Mouse (Mus musculus): ENCODE data around the gene Mrpl51.

Gene Mrpl51

DNA sequence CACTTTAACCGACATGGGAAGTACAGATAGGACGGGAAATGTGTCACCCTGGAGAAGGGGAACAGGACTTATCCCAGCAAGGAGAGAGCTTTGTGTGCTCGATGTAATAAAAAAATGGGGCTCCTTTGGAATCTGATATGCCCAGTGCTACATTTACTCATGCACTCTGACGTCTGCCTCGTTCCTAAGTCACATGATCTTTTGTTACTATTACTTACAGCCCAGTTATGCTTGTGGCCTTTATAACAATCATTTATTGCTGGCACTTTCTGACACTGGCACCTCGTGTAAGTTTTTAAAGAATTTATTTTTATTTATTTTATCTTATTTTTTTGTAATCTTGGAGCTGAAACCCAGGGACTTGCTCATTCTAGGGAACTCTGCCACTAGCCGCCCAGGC lies 1.8 kb downstream of the Mrpl51 start:
- WGBS = 63% methylated on average over 7 of the region's 7 CpGs

DNA sequence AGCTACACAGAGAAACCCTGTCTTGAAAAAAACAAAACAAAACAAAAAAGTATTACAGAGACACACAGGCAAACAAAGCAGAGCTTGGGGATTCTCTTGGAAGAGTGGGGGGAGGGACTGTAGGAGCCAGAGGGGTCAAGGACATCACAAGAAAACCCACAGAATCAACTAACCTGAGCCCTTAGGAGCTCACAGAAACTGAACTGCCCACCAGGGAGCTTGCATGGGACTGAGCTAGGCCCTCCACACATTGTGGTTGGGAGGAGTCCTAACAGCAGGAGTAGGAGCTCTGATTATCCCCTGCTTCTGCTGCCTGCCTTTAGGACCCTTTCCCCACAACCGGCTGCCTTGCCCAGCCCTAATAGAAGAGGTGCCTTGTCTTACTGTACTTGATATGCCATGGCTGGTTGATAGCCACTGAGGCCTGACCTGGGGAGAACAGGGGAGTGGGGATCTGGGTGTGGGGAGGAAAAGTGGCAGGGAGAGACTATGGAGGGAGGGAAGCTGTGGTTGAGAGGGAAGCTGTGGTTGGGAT lies 4.0 kb downstream of the Mrpl51 start:
- 37% methylated on average over 1 of the region's 1 CpGs for WGBS

DNA sequence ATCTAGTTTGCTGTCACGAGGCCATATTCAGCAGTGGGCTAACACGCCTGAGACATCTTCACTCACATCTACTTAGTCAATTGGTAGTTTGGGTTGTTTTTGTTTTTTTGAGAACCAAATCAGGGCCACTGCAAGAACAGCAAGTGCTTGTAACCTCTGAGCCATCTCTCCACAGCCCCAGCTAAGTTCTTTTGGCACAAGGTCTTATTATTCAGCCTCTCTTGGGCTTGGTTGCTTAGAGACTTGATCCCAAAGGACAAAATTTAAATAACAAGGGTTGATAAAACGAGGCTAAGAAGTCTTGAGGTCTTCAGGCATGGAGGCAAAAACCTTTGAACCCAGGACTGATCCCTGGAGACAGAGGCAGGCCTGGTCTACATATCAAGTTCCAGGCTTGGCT lies 4.7 kb downstream of the Mrpl51 start:
- 63% methylated on average over 3 of the region's 3 CpGs for WGBS

GRCm38 (mm10) chr6:125197166-125197565 lies 5.6 kb downstream of the Mrpl51 start:
- WGBS = 57% methylated on average over 5 of the region's 5 CpGs

DNA sequence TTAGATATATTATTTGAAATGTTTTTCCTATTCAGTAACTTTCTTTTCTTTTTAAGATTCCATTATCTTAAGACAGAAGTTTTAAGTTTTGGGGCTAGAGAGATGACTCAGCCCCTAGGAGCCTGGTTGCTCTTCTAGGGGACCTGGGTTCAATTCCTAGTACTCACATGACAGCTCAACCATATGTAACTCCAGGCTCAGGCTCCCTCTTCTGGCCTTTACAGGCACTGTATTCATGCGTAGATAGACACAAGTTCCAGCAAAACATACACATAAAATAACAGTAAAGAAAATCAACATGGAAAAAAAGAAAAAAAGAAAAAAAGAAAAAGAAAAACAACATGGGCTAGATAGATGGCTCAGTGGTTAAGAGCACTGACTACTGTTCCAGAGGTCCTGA lies 18.8 kb downstream of the Mrpl51 start:
- WGBS = 89% methylated on average over 1 of the region's 1 CpGs

- WGBS = 25% methylated on average over 2 of the region's 2 CpGs
Observed at GRCm38 (mm10) chr6:125212621-125213020, 21.0 kb downstream of the Mrpl51 start.

DNA sequence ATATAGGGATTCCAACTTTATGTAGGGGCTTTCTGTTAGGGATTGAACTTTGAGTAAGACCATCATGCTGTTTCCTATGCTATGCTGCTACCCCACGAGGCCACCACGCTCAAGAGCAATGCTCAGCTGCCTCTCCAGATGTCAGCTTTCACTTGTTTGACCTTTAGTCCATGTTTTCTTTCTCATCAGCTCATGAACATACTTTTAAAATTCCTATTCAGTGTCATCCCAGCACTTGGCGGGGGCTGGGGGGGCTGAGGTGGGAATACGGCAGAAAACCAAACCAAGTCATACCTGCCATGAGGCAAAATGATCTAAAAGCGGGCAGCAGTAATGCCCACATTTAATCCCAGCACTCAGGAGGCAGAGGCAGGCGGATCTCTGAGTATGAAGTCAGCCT lies 21.5 kb downstream of the Mrpl51 start:
- 77% methylated on average over 6 of the region's 6 CpGs for WGBS

GRCm38 (mm10) chr6:125213715-125214114 lies 22.1 kb downstream of the Mrpl51 start:
- 71% methylated on average over 6 of the region's 6 CpGs for whole genome bisulfite sequencing

- WGBS = under 1% methylated on average over 48 of the region's 48 CpGs
Observed at GRCm38 (mm10) chr6:125215148-125215954, 23.8 kb downstream of the Mrpl51 start, which contains the start of gene Vamp1. TSS of gene Vamp1 (plus strand) at chr6:125215551.

DNA sequence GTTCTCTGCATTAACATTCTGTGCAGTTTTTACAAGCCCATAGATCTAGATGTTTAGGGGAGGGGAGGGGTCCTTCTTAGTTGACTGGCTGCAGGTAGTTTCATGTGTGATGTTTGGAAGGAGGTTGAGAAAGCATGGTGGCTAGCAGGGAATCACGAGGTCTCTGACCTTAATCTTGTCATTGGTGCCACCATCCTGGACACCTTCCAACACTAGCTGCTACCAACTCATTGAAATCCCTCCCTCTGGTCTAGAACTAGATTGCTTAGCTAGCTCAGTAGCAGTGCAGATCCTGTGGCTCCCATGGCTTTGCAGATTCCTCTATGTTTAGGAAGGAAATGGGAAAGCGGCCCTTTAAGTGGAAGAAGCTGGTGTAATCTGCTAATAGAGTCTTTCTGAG lies 25.3 kb downstream of the Mrpl51 start:
- 71% methylated on average over 2 of the region's 2 CpGs for WGBS

GRCm38 (mm10) chr6:125217899-125218298 lies 26.3 kb downstream of the Mrpl51 start:
- 44% methylated on average over 11 of the region's 11 CpGs for WGBS

DNA sequence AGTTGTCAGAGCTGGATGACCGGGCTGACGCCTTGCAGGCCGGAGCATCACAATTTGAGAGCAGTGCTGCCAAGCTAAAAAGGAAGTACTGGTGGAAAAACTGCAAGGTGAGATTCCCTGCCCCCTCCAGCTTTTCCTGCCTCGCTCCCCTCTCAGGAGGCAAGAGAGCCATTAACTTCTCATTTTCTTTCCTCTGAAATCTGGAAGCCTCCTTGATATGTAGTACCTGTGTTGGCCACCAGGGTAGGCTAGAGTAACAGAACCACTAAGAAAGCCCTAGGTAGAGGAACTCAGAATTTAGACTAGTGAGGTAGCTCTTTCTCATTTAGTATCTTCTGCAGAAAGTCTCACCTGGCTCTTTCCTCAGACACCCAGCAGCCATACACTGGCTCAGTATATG lies 27.4 kb downstream of the Mrpl51 start:
- 77% methylated on average over 4 of the region's 4 CpGs for WGBS

DNA sequence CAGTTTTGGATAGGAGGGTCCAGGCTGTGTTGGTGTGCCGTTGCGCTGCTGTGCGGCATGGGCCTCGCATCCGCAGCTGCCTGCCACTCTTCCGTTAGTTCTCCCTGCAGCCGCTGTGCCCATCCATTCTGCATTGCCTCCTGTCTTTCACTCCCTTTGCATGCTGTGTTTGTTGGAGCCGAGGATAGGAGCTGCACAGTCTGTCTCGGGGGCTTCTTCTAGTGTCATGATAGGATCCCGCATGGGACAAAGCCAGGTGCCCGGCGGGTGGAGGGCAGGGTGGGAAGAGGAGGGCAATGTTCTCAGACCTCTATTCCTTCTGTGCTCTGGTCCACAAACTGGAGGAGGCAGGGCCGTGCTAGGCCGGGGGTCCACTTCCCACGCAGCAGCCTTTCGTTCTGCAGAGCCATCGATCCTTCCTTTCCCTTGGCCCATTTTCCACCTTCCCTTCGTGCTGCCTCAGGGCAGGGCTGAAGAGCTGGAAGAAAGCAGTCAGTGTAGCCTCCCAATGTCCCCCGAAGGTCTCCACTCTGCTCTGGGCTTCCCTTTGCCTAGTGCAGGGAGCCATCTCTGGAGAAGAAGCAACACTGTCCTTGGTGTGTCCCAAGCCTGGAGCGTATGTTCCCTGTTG lies 29.6 kb downstream of the Mrpl51 start:
- WGBS = 94% methylated on average over 20 of the region's 20 CpGs

- WGBS = 55% methylated on average over 2 of the region's 2 CpGs
Observed at GRCm38 (mm10) chr6:125222146-125222545, 30.5 kb downstream of the Mrpl51 start.

DNA sequence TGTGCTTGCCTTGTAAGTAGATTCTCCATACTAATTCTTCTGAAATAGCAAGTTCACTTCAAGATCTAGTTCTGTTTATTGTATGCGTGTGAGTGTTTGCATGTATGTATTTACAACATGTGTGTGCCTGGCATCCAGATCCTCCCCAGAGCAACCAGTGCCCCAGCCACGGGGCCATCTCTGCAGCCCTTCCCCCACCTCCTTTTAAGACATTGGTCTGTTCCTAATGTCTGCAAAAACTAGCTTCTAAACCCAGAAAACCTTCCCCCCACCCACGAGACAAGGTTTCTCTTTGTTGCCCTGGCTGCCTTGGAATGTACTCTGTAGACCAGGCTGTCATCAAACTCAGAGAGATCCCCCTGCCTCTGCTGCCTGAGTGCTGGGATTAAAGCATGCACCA lies 31.0 kb downstream of the Mrpl51 start:
- 80% methylated on average over 3 of the region's 3 CpGs for WGBS

DNA sequence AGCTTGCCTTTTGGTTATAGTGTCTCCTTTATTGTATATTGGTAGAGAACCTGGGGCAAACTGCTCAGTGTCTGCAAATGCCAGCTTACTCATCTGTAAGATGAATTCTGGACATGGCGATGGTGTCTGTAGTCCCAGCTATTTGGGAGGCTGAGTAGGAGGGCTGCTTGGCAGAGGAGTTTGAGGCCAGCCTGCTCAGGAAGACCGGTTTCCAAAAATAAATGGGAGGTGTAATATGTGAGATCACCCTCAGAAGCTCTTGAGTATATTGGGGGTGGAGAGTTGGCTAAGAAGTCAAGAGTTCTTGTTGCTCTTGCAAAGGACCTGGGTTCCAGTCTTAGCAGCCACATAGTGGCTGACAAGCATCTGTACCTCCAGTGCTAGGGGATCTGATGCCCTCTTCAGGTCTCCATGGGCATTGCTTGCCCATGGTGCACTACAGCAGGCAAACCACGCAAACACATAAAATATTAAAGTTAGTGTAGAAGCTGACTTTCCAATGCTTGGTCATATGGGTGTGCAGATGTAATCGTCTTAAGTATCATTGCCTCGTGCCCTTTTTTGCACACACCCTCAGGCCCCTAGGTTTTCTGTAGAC lies 34.0 kb downstream of the Mrpl51 start:
- WGBS = 69% methylated on average over 5 of the region's 5 CpGs

- WGBS = 61% methylated on average over 9 of the region's 9 CpGs
Observed at GRCm38 (mm10) chr6:125230571-125230970, 39.0 kb downstream of the Mrpl51 start.

GRCm38 (mm10) chr6:125231117-125232044 lies 39.8 kb downstream of the Mrpl51 start, which contains the start of gene Tapbpl:
TSS of gene Tapbpl (minus strand) at chr6:125231860.
- WGBS = 15% methylated on average over 16 of the region's 16 CpGs

DNA sequence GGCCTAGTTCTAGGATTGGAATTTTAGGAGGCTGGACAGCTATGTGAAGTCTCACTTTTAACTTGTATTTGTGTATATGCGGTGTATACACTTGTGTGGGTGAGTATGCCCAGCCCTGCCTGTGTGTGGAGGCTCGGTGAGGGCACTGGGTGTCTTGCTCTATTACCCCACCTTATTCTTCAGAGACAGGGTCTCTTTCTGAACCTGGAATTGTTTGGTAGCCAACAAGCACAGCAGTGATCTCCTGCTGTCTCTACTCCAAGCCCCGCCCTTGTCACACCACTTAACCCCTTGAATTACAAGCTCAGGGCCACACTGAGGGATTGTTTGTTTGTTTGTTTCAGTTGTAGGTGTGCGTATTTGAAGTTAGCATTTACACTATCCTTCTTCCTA lies 40.4 kb downstream of the Mrpl51 start:
- WGBS = 50% methylated on average over 4 of the region's 4 CpGs

DNA sequence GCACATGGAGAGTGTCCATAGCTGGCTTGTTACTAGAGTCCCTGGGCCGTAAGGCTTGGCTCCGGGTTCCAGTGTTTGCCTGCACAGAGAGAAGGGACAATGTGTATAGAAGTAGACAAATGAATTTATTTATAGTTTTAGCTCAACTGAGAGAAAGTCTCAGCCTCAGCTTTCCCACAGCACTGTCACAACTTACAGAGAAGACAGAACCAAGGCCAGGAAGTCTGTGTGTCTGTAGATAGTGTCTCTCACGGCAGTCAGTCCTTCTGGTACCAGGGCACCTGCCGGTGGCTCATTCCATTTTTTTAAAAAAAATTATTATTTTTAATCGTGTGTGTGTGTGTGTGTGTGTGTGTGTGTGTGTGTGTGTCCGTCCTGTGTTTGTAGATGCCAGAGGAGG lies 40.9 kb downstream of the Mrpl51 start:
- 75% methylated on average over 6 of the region's 6 CpGs for WGBS

GRCm38 (mm10) chr6:125233816-125234519 lies 42.4 kb downstream of the Mrpl51 start:
- 68% methylated on average over 7 of the region's 7 CpGs for WGBS

All from cerebral cortex, adult 2 months (tissue).